Mouse (Mus musculus): ENCODE measurements around the gene Aagab.

Aagab gene

DNA sequence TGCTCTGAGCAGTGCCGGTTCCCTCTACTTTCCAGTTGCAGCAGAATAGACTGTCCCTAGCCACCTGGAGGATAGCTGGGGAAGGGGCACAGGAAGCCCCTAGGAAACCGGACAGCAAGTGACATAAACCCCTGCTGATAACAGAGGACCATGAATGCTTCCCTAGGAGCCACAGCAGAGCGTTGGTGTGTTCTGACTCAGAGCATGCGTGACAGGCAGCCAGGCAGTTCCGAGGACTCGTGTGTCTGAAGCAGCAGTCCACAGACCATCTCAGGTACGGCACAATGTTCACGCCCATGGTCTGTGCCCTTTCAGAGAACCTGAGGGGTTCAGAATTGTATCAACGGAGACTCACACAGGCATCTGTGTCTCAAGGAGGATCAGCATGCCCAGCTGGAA is 46.1 kb downstream of the Aagab start:
- DNase-seq = no peak

- DNase-seq = peak; percentile 45
Observed at GRCm38 (mm10) chr9:63649841-63650545, 47.5 kb downstream of the Aagab start.

DNA sequence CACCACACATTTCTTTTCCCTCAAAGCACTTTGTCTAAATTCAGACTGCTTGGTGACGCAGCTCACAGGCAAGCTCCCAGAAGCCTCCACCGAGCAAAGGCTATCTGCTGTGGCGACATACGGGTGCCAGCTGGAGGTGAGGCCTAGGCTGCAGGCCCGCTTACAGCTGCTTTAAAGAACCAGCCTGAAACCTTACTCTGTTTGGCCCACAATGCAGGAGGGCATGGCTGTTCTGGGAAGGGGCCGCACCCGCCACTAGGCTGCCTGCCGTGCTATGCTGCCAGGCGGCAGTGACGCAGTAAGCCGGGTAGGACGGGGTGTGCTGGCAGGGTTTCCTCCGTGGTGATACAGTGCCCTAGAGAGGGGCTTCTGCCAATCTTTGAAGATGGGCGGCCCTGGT is 48.4 kb downstream of the Aagab start:
- DNase-seq = no peak

DNA sequence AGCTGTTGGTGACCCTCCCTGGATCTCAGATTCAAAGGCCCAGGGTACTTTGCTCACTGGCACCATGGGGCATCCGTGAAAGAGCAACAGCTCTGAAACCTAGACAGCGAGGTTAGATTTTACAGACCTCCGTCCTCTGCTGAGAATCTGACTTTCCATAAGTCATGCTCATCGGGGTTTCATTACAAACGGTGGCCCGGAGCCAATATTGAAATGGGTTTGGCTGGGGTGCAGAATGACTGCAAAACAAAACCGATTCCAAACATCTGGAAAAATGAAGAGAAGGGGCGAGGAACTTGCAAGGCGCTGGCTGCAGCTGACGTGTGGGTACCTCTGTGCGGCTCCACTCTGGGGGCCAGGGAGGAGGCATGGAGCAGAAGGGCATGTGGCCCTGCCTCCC is 49.1 kb downstream of the Aagab start:
- no peak for DNase-seq

DNA sequence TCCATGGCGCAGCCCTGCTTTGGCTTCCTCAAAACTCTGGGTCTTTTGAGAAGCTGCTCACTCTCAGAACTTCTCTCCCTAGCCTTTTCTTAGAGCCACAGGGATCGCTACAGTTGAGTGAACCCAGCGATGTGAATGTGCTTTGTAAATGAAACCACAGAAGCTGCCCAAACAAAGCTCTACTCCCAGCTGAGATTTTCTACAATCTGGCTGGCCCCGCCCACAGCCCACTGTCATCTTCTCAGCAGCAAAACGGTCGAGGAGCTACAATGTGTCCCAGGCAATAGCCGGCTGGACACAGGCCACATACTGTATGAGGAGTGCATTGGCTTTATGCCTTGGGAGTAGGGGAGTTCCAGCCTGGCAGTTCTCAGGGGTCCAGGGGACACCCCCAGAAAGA is 51.2 kb downstream of the Aagab start:
- DNase-seq = peak; percentile 31

DNA sequence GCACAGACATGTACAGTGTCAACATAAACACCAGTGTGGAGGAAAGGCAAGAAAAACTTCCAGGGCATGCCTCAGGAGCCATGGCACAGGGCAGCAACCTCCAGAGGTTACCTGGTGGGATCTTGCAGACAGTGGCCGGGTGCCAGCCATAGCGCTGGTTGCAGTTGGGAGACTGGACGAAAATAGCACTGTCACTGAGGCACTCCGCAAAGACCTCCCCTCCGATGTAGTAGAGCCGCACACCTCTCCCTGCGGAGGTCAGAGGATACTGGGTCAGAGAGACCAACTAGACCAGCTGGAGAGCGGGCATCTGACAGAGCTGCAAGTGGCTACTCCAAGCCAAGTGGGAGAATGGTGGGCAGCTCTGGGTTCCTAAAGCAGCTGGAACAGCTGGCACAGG is 52.1 kb downstream of the Aagab start:
- no peak for DNase-seq

GRCm38 (mm10) chr9:63655092-63655491 is 52.6 kb downstream of the Aagab start:
- no peak for DNase-seq

DNA sequence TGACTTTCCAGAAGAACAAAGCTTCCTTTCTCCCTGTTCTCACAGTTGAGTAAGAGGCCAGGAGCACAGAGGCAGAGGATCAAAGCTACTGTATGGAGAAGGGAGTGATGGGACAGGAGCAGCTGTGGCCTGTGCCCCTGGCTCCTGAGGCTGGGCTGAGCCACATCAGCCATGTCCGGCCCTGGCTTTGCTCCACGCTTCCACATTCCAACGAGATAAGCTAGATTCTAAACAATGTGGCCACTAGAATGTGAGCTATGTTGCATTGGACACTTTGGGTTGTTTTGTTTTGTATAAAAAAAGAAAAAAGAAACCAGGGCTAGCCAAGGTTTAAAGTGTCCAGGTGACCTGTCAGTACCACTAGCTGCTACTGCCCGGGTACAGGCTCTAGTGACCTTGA is 54.7 kb downstream of the Aagab start:
- no peak for DNase-seq

GRCm38 (mm10) chr9:63658436-63658835 is 56.0 kb downstream of the Aagab start:
- DNase-seq = no peak

DNA sequence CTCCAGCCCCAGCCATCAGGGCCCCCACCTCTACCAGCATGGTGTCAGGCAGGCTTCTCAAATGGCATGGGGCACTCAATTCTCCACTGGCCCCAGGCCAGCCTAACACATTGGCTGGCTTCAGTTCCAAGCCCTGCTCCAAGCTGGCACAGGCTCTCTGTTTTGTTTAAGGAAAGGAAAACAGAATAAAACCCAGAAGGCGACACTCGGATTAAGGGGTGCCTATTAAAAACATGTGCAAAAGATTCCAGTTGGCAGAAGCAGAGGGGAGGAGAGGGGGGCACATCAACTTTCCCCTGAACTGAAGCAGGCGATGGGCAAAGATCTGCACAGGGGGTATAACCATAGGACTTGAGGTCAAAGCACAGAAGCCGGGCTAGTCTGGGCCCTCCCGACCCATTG is 56.5 kb downstream of the Aagab start:
- DNase-seq = no peak

GRCm38 (mm10) chr9:63660061-63660460 is 57.6 kb downstream of the Aagab start:
- DNase-seq = no peak

DNA sequence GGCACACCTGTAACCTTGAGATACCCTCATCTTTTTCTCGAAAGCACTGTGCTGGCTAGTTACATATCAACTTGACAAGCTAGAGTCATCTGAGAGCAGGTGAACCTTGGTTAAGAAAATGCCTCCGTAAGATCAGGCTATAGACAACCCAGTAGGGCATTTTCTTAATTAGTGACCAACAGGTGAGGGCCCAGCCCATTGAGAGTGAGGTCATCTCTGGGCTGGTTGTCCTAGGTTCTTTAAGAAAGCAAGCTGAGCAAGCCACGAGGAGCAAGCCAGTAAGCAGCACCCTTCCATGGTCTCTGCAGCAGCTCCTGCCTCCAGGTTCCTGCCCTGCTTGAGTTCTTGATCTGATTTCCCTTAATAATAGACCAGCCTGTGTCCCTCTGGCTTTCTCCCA is 58.2 kb downstream of the Aagab start:
- no peak for DNase-seq

DNA sequence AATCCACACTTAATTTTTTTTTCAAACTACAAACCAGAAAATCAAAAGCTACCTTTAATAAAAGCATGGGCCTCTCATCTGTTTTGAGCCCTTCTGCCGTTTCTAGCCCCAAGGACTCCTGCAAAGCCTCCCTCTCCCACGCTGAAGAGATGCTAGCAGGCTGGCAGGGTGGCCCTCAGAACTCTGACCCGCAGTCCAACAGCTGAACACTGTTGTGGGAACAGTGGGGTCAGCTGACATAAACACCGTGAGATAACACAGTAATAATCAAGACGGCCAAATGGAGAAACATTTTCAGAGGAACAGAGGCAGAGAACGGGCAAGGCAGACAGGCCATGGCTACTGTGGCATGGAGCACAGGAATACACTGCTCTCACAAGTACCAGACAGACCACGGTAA is 60.3 kb downstream of the Aagab start:
- no peak for DNase-seq

DNA sequence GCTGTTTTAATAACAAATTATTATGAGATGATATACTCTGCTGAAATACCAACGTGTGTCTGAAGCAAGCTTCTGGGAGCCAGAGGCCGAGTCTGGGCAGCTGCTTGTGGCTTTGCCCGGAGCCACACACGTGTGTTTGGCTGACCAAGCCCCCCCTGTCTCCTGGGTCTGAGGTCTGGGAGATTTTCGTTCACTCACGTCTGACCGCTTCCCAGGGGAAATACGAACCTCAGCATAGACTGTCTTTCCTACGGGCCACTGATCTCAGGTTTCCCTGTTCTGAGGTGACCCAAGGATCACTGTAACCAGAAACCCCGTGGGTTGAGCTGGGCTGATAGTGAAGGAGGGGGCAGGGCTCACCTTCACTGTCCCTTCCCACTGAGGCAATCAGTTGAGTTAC is 60.8 kb downstream of the Aagab start:
- DNase-seq = peak; percentile 27

GRCm38 (mm10) chr9:63664300-63664745 is 61.9 kb downstream of the Aagab start:
- no peak for DNase-seq

- peak; percentile 49 for DNase-seq
Observed at GRCm38 (mm10) chr9:63664792-63665646, 62.6 kb downstream of the Aagab start.

GRCm38 (mm10) chr9:63666612-63667372 is 64.3 kb downstream of the Aagab start:
- peak; percentile 44 for DNase-seq

DNA sequence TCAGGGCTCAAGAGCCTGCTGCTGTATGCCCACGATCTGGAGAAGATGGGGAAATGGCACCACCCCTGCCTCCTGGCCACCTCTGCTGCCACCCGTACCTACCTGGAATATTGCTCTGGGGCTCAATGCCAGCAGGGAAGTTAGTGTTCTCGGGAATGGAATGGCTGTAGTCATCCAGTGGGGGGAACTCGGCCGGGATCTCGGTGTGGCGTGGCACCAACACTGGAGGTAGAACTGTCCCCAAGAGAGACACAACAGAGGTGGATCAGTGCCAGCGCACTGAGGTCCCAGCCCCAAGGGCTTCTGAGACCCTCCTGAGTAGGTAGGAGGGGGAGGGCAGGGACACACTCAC is 64.9 kb downstream of the Aagab start:
- DNase-seq = no peak

- DNase-seq = no peak
Observed at GRCm38 (mm10) chr9:63668621-63669020, 66.2 kb downstream of the Aagab start.

DNA sequence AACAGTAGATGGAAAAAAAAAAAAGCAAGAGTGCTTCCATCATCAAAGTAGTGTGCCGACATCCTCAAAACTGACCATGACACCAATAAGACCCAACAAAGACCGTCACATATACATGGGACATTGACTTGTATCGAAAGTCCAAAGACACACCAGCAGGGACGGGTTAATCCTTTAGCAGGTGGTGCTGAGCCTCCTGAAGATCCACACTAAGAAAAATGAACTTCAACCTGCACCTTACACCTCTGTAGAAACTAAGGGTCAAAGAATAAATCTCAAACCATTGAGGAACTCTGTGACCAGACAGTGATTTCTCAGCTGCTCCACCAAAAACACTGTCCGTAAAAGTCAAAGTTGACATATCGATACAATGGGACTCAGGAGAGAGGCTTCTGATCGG is 67.4 kb downstream of the Aagab start:
- no peak for DNase-seq

DNA sequence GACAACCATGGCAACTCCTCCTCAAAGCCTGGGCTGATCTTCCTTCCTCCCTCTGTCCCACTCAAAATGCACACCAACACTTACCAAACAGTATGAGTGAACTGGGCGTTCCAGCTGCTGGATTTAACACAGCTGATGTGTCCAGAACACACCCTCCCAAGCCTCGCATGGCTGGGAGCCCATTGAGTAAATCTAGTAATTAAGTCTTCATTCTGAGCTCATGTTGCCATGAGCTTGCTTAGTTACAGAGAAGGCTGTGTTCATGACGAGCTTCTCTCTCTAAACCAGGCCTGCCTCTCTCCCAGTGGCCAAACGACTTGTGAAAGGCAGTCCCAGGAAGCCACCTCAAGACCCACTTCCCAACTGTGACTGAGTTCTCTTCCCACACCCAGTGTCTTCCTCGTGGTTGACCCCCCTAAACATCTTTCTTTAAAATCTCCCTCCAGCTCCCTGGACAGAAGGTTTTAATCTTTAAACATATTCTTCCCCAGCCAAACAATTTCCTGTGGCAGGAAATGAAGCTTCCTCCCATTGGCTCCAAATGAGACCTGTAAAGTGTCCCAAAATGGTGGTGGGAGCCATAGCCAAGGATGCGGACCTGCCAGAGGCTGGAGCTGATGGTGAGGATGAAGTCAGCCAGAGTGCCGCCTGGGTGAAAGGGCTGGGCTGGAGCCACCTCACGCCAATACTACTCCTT is 70.5 kb downstream of the Aagab start:
- DNase-seq = no peak

GRCm38 (mm10) chr9:63673494-63673805 is 71.0 kb downstream of the Aagab start:
- DNase-seq = no peak

GRCm38 (mm10) chr9:63674613-63675012 is 72.2 kb downstream of the Aagab start:
- no peak for DNase-seq

All from embryo, embryonic 11 days (tissue).